Mouse (Mus musculus): ENCODE results near the gene Btbd11. TPM values are rescaled to one million over a fixed set of nuclear protein-coding genes. Genes with fewer than 3 reads are reported as not detected.

Btbd11 gene
- polyA plus RNA-seq, 1 experiment: 0.85 TPM

DNA sequence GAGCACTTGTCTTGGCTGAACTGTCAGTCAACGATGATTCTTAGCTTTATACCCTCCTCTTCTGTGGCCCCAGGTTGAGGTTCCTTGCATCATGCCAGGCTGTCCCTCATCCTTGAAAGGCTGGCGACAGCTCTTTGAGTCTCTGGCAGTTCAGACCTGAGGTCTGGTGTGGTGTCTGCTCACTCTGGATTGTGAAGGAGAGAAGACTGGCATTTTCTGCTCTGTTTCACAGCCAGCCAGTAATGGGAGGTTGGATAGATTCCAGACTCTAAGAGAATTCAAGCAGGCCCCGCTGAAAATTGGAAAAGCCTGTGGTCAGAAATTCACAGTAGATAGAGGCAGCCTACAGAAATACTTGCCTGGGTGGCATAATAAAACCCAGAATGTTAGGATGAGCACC, 87.3 kb downstream of the Btbd11 start:
- 77% methylated on average over 3 of the region's 3 CpGs for WGBS
- no peak overlapping the region for H3K27ac ChIP-seq (ENCODE audit: control insufficient read depth, insufficient read depth, low read depth, low read length, poor library complexity)
- TF ChIP-seq POLR2A (IDR thresholded peaks at IDR 0.05; ENCODE audit: borderline replicate concordance, control insufficient read depth, low read depth, low read length) (no peak), CTCF (IDR thresholded peaks at IDR 0.05; ENCODE audit: control insufficient read depth, insufficient read depth, low read length) (no peak)

DNA sequence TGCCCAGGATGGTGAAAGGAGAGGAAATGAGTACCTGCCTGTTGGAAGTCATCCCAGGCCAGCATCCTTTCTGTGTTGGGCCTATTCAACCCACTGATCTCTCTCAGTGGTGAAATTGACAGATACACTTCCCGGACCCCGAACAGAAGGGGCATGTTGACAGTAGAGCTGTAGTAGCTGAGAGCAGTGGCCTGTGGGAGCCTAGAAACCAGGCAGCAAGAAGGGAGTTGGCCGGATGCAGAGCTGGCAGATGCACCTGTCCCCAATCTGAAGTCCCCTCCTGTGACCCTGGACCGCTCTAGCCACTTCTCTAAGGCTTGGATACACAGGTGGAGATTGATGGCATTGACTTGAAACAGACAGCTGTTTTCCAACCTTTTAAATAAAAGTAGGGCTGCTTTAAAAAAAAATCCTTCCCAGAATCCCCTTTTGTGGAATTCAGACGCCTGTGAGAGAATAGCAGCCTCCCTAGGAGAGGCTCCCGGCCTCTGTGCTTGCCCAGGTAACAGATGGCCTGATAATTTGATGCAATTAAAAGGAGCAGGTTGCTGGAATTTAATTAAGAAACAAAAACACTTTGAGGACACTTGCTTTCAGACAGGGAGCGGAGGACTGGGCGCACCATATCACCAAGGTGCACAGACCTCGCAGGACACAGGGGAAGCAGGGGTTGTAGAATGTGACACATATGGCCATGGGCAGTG, 89.2 kb downstream of the Btbd11 start:
- TF ChIP-seq CTCF (IDR thresholded peaks at IDR 0.05; ENCODE audit: control insufficient read depth, insufficient read depth, low read length): no peak
- no peak for TF ChIP-seq POLR2A (IDR thresholded peaks at IDR 0.05; ENCODE audit: borderline replicate concordance, control insufficient read depth, low read depth, low read length)
- no peaks in the 10 kb centered on the region for H3K4me1 ChIP-seq (ENCODE audit: control insufficient read depth, insufficient read depth, low read length)
- H3K4me3 ChIP-seq (replicated peaks; ENCODE audit: control insufficient read depth, low read depth, low read length): no peak overlapping the region
- WGBS: 85% methylated on average over 9 of the region's 9 CpGs
- no peak overlapping the region for H3K27ac ChIP-seq (ENCODE audit: control insufficient read depth, insufficient read depth, low read depth, low read length, poor library complexity)

More for the DNA sequence above, 87.3 kb downstream of the Btbd11 start:
- Histone ChIP-seq H3K4me1 (ENCODE audit: control insufficient read depth, insufficient read depth, low read length) (no peaks in the 10 kb centered on the region), H3K4me3 (replicated peaks; ENCODE audit: control insufficient read depth, low read depth, low read length) (no peak overlapping the region)

GRCm38 (mm10) chr10:85479959-85480625, 93.5 kb downstream of the Btbd11 start:
- WGBS: 66% methylated on average over 6 of the region's 6 CpGs
- TF ChIP-seq POLR2A (IDR thresholded peaks at IDR 0.05; ENCODE audit: borderline replicate concordance, control insufficient read depth, low read depth, low read length) (no peak), CTCF (IDR thresholded peaks at IDR 0.05; ENCODE audit: control insufficient read depth, insufficient read depth, low read length) (no peak)

DNA sequence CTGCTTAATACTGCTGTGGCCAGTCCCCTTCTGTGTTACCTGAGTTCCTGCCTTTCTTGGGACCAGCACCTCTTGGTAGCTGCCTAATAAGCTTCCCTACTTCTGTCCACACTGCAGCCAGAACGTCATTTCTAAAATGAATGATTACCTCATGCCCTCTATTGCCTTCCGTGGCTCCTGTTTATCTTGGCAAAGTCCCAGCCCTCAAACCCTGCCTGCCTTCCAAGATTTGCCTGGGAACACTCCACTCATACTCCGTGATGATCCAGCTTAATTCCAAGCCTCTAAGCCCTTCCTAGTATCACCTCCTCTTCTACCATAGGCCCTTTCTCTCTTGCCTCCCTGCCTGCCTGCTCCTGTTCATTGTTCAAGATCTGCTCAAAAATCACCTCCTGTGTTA, 94.5 kb downstream of the Btbd11 start:
- Histone ChIP-seq H3K27ac (ENCODE audit: control insufficient read depth, insufficient read depth, low read depth, low read length, poor library complexity) (no peak overlapping the region), H3K4me1 (ENCODE audit: control insufficient read depth, insufficient read depth, low read length) (no peaks in the 10 kb centered on the region), H3K4me3 (replicated peaks; ENCODE audit: control insufficient read depth, low read depth, low read length) (no peak overlapping the region)
- 61% methylated on average over 3 of the region's 3 CpGs for WGBS
- TF ChIP-seq POLR2A (IDR thresholded peaks at IDR 0.05; ENCODE audit: borderline replicate concordance, control insufficient read depth, low read depth, low read length) (no peak), CTCF (IDR thresholded peaks at IDR 0.05; ENCODE audit: control insufficient read depth, insufficient read depth, low read length) (no peak)

More at GRCm38 (mm10) chr10:85479959-85480625, 93.5 kb downstream of the Btbd11 start:
- Histone ChIP-seq H3K4me3 (replicated peaks; ENCODE audit: control insufficient read depth, low read depth, low read length) (no peak overlapping the region), H3K4me1 (ENCODE audit: control insufficient read depth, insufficient read depth, low read length) (no peaks in the 10 kb centered on the region), H3K27ac (ENCODE audit: control insufficient read depth, insufficient read depth, low read depth, low read length, poor library complexity) (no peak overlapping the region)

DNA sequence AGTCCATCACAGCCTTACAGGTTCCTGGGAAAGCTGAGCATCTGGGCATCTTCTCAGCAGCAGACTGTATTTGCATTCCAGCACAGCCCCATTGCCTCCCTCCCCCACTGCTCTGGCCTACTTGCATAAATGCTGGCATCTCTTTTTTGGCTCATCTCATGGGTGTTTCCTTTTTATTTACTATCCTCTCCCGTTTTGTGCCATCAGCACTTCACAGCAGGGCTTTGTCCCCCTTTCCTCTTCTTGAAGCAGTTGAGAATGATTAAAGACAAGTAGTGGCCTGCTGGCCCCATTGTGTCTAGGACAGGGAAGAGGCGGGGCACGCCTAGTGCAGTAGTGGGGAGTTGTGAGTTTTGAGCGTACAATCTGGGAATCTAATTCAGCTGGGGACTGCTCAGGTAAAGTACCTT, 95.5 kb downstream of the Btbd11 start:
- no peak overlapping the region for H3K4me3 ChIP-seq (replicated peaks; ENCODE audit: control insufficient read depth, low read depth, low read length)
- no peak for TF ChIP-seq POLR2A (IDR thresholded peaks at IDR 0.05; ENCODE audit: borderline replicate concordance, control insufficient read depth, low read depth, low read length)
- no peak for TF ChIP-seq CTCF (IDR thresholded peaks at IDR 0.05; ENCODE audit: control insufficient read depth, insufficient read depth, low read length)
- no peaks in the 10 kb centered on the region for H3K4me1 ChIP-seq (ENCODE audit: control insufficient read depth, insufficient read depth, low read length)
- H3K27ac ChIP-seq (ENCODE audit: control insufficient read depth, insufficient read depth, low read depth, low read length, poor library complexity): no peak overlapping the region
- WGBS: 68% methylated on average over 4 of the region's 4 CpGs

DNA sequence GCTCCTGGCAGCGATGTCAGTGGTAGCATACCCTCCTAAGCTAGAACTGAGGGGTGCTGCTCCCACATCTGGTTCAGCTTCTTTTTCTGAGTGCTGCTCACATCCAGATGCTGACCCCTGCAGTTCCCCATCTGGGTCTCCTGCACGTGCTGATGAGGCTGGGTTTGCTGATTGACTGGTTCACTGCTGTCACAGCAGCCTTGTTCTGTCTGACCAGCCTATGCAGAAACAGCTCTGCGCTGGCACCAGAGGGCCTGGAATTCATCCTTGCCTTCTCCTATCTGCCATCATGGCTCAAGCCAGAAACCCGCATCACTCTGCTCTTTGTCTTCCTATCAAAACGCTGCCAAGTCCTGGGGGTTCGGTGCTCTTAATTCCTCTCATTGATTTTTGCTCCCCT, 95.9 kb downstream of the Btbd11 start:
- WGBS: 67% methylated on average over 6 of the region's 6 CpGs
- no peak overlapping the region for H3K4me3 ChIP-seq (replicated peaks; ENCODE audit: control insufficient read depth, low read depth, low read length)

GRCm38 (mm10) chr10:85486456-85486855, 99.8 kb downstream of the Btbd11 start:
- no peak for TF ChIP-seq POLR2A (IDR thresholded peaks at IDR 0.05; ENCODE audit: borderline replicate concordance, control insufficient read depth, low read depth, low read length)
- no peak for TF ChIP-seq CTCF (IDR thresholded peaks at IDR 0.05; ENCODE audit: control insufficient read depth, insufficient read depth, low read length)
- Histone ChIP-seq H3K27ac (ENCODE audit: control insufficient read depth, insufficient read depth, low read depth, low read length, poor library complexity) (no peak overlapping the region), H3K4me3 (replicated peaks; ENCODE audit: control insufficient read depth, low read depth, low read length) (no peak overlapping the region), H3K4me1 (ENCODE audit: control insufficient read depth, insufficient read depth, low read length) (no peaks in the 10 kb centered on the region)
- WGBS: 79% methylated on average over 3 of the region's 3 CpGs

More for the DNA sequence above, 95.9 kb downstream of the Btbd11 start:
- Histone ChIP-seq H3K4me1 (ENCODE audit: control insufficient read depth, insufficient read depth, low read length) (no peaks in the 10 kb centered on the region), H3K27ac (ENCODE audit: control insufficient read depth, insufficient read depth, low read depth, low read length, poor library complexity) (no peak overlapping the region)
- no peak for TF ChIP-seq CTCF (IDR thresholded peaks at IDR 0.05; ENCODE audit: control insufficient read depth, insufficient read depth, low read length)
- no peak for TF ChIP-seq POLR2A (IDR thresholded peaks at IDR 0.05; ENCODE audit: borderline replicate concordance, control insufficient read depth, low read depth, low read length)

- Histone ChIP-seq H3K4me1 (ENCODE audit: control insufficient read depth, insufficient read depth, low read length) (no peaks in the 10 kb centered on the region), H3K27ac (ENCODE audit: control insufficient read depth, insufficient read depth, low read depth, low read length, poor library complexity) (no peak overlapping the region), H3K4me3 (replicated peaks; ENCODE audit: control insufficient read depth, low read depth, low read length) (no peak overlapping the region)
- WGBS: 63% methylated on average over 2 of the region's 2 CpGs
- TF ChIP-seq POLR2A (IDR thresholded peaks at IDR 0.05; ENCODE audit: borderline replicate concordance, control insufficient read depth, low read depth, low read length) (no peak), CTCF (IDR thresholded peaks at IDR 0.05; ENCODE audit: control insufficient read depth, insufficient read depth, low read length) (no peak)
Observed at GRCm38 (mm10) chr10:85492583-85492982, 106.0 kb downstream of the Btbd11 start.

Measured in bone marrow, adult 2 months (tissue).